Mouse (Mus musculus): ENCODE results near the gene Bcorl1.

GRCm38 (mm10) chrX:48341621-48342161, 533 bp downstream of the Bcorl1 start:
- no peak for TF ChIP-seq GATA1 (IDR thresholded peaks at IDR 0.05; ENCODE audit: borderline replicate concordance, low read length)
- no peak for TF ChIP-seq CTCF (IDR thresholded peaks at IDR 0.05; ENCODE audit: low read depth, low read length)
- no peak for TF ChIP-seq POLR2AphosphoS5 (IDR thresholded peaks at IDR 0.05; ENCODE audit: insufficient replicate concordance, low read depth, low read length)
- TF ChIP-seq TAL1 (conservative IDR thresholded peaks at IDR 0.05; ENCODE audit: low read depth, low read length), result no peak
- no peak for TF ChIP-seq GATA2 (IDR thresholded peaks at IDR 0.05; ENCODE audit: borderline replicate concordance, low read depth, low read length)

Data from G1E (cell line).